Mouse (Mus musculus) lung, adult 2 months (tissue): ENCODE data around the gene Col8a1.
A peak's percentile ranks its signal among the peaks of the same experiment; 100 is the strongest.

Experiments used
- CTCF ChIP-seq: fragments of 200-500 bp; IDR thresholded peaks from 2 replicates; pipeline ENCODE4 v1.5.1; 2011; ENCODE audit warnings: mild to moderate bottlenecking, low read length, control low read depth; ENCODE audit not compliant: insufficient read depth
- POLR2A ChIP-seq: fragments of 200-500 bp; IDR thresholded peaks from 2 replicates; pipeline ENCODE4 v1.6.1; 2011; ENCODE audit warnings: low read depth, mild to moderate bottlenecking, control low read depth, low read length, borderline replicate concordance; ENCODE audit errors: extremely low read depth

DNA sequence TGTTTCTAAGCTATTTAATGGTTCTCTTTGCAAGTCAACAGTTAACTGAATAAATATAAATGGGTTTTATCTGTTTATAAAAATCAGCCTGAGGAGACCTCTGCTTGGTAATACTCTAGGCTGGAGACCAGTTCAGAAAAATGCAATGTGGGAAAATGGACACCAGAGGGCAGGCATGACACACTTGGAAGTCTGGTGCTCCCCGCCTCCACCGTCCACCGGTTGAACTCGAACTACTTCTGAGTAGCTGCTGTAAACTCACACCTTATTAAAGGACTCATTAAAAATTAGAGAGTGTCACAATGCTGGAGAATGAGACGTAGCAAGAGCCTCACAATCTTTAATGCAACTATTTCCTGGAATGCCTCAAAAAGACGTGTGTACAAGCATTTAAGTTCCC, 120.3 kb downstream of the Col8a1 start:
- TF ChIP-seq CTCF (peak; percentile 86), POLR2A (no peak)
